Mouse (Mus musculus): Measurements from ENCODE around the gene Clic4. TPM values are rescaled to one million over a fixed set of nuclear protein-coding genes. Genes with fewer than 3 reads are reported as not detected.
"Not testable (repeated sequence)": the region's sequence is repeated elsewhere in the genome, so short reads cannot be mapped to it uniquely, and the experiment has no call there.

Clic4 gene
- polyA plus RNA-seq, 1 experiment from 2014 or later = 114 TPM

DNA sequence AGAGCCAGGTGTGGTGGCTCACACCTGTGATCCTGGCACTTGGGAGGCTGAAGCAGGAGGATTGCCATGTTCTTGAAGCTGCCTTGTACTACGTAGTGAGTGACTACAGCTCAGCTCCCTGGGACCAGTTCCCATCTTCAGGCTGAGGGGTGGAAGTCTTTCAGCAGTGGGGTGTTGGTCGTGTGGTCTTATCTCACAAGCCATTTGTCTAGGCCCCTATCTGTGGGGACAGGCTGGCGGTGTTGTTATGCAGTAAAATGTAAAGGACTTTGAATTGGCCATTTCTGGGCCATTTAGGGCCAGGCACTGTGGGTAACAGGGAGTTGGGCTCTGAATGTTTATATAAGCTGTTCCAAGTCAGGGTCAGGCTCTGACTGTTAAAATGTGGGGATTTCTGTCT lies 15.4 kb upstream of the Clic4 start:
- Histone ChIP-seq H3K9ac (replicated peaks) (no peak overlapping the region), H3K36me3 (no peaks in the 10 kb centered on the region), H3K27ac (replicated peaks) (no peak overlapping the region), H3K4me3 (no peak overlapping the region), H3K4me2 (replicated peaks) (no peak overlapping the region), H3K27me3 (no peaks in the 10 kb centered on the region), H3K4me1 (0 out of 2 replicates have a peak, but pooled peaks cover 4% of the 10 kb centered on the region), H3K9me3 (no peaks in the 10 kb centered on the region)
- 90% methylated on average over 3 of the region's 3 CpGs for WGBS
- no peak for ATAC-seq (replicated peaks)

DNA sequence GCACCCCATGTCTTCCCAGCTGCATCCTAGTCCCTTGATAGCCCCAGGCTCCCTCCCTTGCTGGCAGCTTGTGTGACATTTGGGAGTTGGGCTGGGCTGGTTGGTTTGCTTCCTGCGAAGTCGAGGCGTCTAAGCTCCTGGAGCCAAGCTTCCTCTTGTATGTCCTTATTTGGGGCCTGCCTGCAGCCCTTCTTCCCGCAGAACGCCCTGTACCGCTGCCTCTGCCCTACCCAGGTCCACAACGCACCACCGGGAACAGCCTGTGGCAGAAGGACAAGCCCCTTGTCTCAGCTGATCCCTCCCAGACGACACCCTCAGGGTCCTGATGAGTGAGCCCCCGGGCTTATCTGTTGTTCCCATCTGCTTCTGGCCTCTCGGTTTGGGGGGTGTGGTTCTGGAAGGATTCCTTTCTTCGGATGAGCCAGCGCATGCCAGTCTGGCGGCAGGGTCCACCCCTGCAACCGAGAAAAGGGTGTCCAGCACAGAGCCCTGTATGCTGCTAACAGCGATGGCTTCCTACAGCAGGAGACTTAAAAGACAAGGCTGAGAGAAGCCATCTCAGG lies 14.3 kb upstream of the Clic4 start:
- H3K4me3 ChIP-seq = no peak overlapping the region
- no peak for ATAC-seq (replicated peaks)
- WGBS = 16% methylated on average over 16 of the region's 16 CpGs
- H3K27ac ChIP-seq (replicated peaks) = no peak overlapping the region
- no peaks in the 10 kb centered on the region for H3K36me3 ChIP-seq
- H3K27me3 ChIP-seq = no peaks in the 10 kb centered on the region
- no peak overlapping the region for H3K9ac ChIP-seq (replicated peaks)
- H3K4me2 ChIP-seq (replicated peaks) = no peak overlapping the region
- no peaks in the 10 kb centered on the region for H3K9me3 ChIP-seq
- H3K4me1 ChIP-seq = 0 out of 2 replicates have a peak, but pooled peaks cover 4% of the 10 kb centered on the region

- 63% methylated on average over 12 of the region's 12 CpGs for WGBS
- H3K9ac ChIP-seq (replicated peaks) = no peak overlapping the region
- no peaks in the 10 kb centered on the region for H3K36me3 ChIP-seq
- no peaks in the 10 kb centered on the region for H3K9me3 ChIP-seq
- H3K27ac ChIP-seq (replicated peaks) = no peak overlapping the region
- H3K4me3 ChIP-seq = no peak overlapping the region
- ATAC-seq (replicated peaks) = no peak
- H3K4me2 ChIP-seq (replicated peaks) = no peak overlapping the region
- H3K27me3 ChIP-seq = no peaks in the 10 kb centered on the region
- 0 out of 2 replicates have a peak, but pooled peaks cover 4% of the 10 kb centered on the region for H3K4me1 ChIP-seq
Measured at GRCm38 (mm10) chr4:135286033-135286622, 13.5 kb upstream of the Clic4 start.

DNA sequence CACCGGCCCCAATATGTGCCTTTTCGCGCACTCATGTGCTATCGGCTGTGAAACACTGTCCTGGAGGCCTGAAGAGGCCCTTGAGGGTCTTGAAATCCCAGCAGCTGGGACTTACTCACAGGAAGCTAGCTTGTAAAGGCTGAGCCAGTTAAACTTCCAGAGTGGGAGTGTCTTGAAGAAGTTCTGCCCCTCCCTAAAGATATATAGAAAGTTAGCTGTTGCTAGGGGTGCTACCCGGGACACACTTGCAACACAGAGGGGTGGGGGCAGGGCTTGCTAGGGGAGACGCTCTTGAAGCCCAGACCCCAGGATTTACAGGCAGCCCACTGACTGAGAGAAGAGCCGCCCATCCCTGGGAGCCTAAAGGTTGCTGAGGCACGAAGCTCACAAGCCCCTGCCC lies 12.8 kb upstream of the Clic4 start:
- no peaks in the 10 kb centered on the region for H3K9me3 ChIP-seq
- ATAC-seq (replicated peaks) = no peak
- no peak overlapping the region for H3K9ac ChIP-seq (replicated peaks)
- no peaks in the 10 kb centered on the region for H3K36me3 ChIP-seq
- WGBS = 63% methylated on average over 8 of the region's 8 CpGs
- H3K27me3 ChIP-seq = no peaks in the 10 kb centered on the region
- H3K4me2 ChIP-seq (replicated peaks) = no peak overlapping the region
- no peak overlapping the region for H3K27ac ChIP-seq (replicated peaks)
- H3K4me1 ChIP-seq = 0 out of 2 replicates have a peak, but pooled peaks cover 4% of the 10 kb centered on the region
- H3K4me3 ChIP-seq = no peak overlapping the region

GRCm38 (mm10) chr4:135283875-135284274 lies 11.3 kb upstream of the Clic4 start:
- ATAC-seq (replicated peaks) = no peak
- H3K9ac ChIP-seq (replicated peaks) = no peak overlapping the region
- no peaks in the 10 kb centered on the region for H3K27me3 ChIP-seq
- no peak overlapping the region for H3K27ac ChIP-seq (replicated peaks)
- H3K9me3 ChIP-seq = no peaks in the 10 kb centered on the region
- no peak overlapping the region for H3K4me2 ChIP-seq (replicated peaks)
- WGBS = 86% methylated on average over 7 of the region's 7 CpGs
- H3K36me3 ChIP-seq = no peaks in the 10 kb centered on the region
- 0 out of 2 replicates have a peak, but pooled peaks cover 4% of the 10 kb centered on the region for H3K4me1 ChIP-seq
- H3K4me3 ChIP-seq = no peak overlapping the region

DNA sequence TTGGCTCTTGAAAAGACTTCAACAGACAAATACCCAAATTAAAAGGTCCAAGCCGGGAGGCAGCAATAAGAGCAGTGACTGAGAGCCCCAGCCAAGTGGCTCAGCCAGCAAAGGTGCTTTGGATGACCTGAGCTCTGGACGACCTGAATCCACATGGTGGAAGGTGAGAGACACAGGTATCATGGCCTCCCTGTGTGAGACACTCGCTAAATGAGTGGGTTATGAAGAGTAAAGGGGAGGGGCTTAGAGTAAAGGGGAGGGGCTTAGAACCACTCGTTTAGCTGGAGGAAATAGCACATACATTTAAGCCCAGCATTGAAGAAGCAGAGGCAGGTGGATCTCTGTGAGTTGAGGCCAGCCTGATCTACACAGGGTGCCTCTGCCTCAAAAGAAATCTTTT lies 10.8 kb upstream of the Clic4 start:
- Histone ChIP-seq H3K4me2 (replicated peaks) (no peak overlapping the region), H3K4me3 (no peak overlapping the region), H3K27me3 (no peaks in the 10 kb centered on the region), H3K36me3 (no peaks in the 10 kb centered on the region), H3K27ac (replicated peaks) (no peak overlapping the region), H3K4me1 (0 out of 2 replicates have a peak, but pooled peaks cover 4% of the 10 kb centered on the region), H3K9ac (replicated peaks) (no peak overlapping the region), H3K9me3 (no peaks in the 10 kb centered on the region)
- 73% methylated on average over 4 of the region's 4 CpGs for WGBS
- ATAC-seq (replicated peaks) = no peak

DNA sequence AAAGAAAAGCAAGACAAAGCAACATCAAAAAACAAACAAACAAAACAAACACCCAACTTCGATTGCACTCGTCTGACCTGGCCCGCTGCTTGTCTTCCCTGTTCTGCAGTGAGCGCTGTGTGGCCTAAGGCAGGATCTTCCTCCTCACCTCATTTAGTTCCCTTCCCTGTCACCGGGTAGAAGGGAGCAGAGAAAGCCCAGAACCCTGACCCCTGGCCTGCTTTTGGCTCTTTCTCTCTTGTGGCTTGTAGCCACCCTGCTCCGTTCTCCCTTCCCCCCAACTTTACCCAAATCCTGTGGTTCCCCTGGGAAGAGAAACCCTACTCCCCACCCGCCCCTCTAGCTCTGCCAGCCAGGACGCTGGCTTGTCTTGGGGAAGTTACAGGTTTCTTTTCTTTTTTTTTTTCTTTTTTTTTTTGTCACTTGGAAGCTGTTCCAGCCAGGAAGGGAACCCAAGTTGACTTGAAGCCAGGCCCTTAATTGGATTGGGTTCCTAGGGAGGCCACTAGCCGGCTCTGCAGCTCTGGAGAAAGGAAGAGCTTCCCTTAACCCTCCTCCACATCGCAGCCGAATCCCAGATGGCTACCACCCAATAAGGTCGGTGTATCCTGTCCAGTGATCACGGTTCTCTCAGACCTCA lies 10.2 kb upstream of the Clic4 start:
- no peak for ATAC-seq (replicated peaks)
- WGBS = 60% methylated on average over 13 of the region's 13 CpGs
- no peak overlapping the region for H3K4me3 ChIP-seq

GRCm38 (mm10) chr4:135280016-135280415 lies 7.4 kb upstream of the Clic4 start:
- H3K36me3 ChIP-seq; H3K4me1 ChIP-seq; ATAC-seq (replicated peaks); H3K4me3 ChIP-seq; H3K27ac ChIP-seq (replicated peaks); H3K9me3 ChIP-seq; H3K9ac ChIP-seq (replicated peaks); H3K27me3 ChIP-seq; H3K4me2 ChIP-seq (replicated peaks): not testable (repeated sequence)
- WGBS = 68% methylated on average over 2 of the region's 2 CpGs

More for the DNA sequence above, 10.2 kb upstream of the Clic4 start:
- Histone ChIP-seq H3K27ac (replicated peaks) (no peak overlapping the region), H3K4me2 (replicated peaks) (no peak overlapping the region), H3K9ac (replicated peaks) (no peak overlapping the region), H3K4me1 (0 out of 2 replicates have a peak, but pooled peaks cover 4% of the 10 kb centered on the region), H3K27me3 (no peaks in the 10 kb centered on the region), H3K36me3 (no peaks in the 10 kb centered on the region), H3K9me3 (no peaks in the 10 kb centered on the region)

GRCm38 (mm10) chr4:135276681-135277379 lies 4.2 kb upstream of the Clic4 start:
- Histone ChIP-seq H3K4me3 (no peak overlapping the region), H3K36me3 (no peaks in the 10 kb centered on the region), H3K27me3 (no peaks in the 10 kb centered on the region), H3K27ac (replicated peaks) (no peak overlapping the region), H3K4me1 (peaks cover 6% of the 10 kb centered on the region; the same call in 1 of the 2 replicates), H3K4me2 (replicated peaks) (no peak overlapping the region), H3K9ac (replicated peaks) (no peak overlapping the region), H3K9me3 (no peaks in the 10 kb centered on the region)
- ATAC-seq (replicated peaks) = no peak
- WGBS = 73% methylated on average over 4 of the region's 4 CpGs

DNA sequence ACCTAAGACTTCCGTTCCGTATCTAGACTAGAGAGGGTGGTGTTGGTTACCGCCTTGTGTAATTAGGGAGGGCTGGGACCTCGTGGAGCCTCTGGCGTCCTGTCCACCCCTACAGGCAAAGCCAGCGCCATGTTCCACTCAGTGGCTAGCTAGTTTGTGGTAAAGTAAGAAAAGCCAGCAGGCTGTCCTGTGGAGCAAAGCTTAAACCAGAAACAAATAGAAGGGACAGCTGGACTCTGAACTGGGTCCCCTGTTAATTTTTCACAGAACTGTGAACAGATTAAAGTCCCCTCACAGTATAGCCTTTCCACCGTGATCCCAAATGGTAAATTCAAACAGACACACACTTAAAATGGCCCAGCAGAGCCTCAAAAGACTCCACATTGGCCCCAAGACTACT lies 2.1 kb upstream of the Clic4 start:
- no peak overlapping the region for H3K4me2 ChIP-seq (replicated peaks)
- no peak overlapping the region for H3K9ac ChIP-seq (replicated peaks)
- ATAC-seq (replicated peaks) = no peak
- H3K36me3 ChIP-seq = no peaks in the 10 kb centered on the region
- H3K27ac ChIP-seq (replicated peaks) = no peak overlapping the region
- no peak overlapping the region for H3K4me3 ChIP-seq
- no peaks in the 10 kb centered on the region for H3K27me3 ChIP-seq
- WGBS = 76% methylated on average over 7 of the region's 7 CpGs
- H3K9me3 ChIP-seq = no peaks in the 10 kb centered on the region
- peaks cover 24% of the 10 kb centered on the region for H3K4me1 ChIP-seq

- Histone ChIP-seq H3K9me3 (no peaks in the 10 kb centered on the region), H3K36me3 (no peaks in the 10 kb centered on the region), H3K4me3 (peak overlapping the region; percentile 79), H3K9ac (replicated peaks) (0 out of 2 replicates have a peak overlapping the region, but pooled peaks have one; percentile 1), H3K27me3 (no peaks in the 10 kb centered on the region), H3K4me1 (peaks cover 38% of the 10 kb centered on the region), H3K4me2 (replicated peaks) (peak overlapping the region; percentile 78), H3K27ac (replicated peaks) (no peak overlapping the region)
- 0 out of 2 replicates have a peak, but pooled peaks have one; percentile 11 for ATAC-seq (replicated peaks)
- WGBS = 2% methylated on average over 17 of the region's 17 CpGs
Measured at GRCm38 (mm10) chr4:135273307-135273682, 681 bp upstream of the Clic4 start.

All from forebrain, embryonic 15.5 days (tissue).